Mouse (Mus musculus) spleen, postnatal 36 days (tissue): Measurements from ENCODE around the gene Armc3.
A peak's percentile ranks its signal among the peaks of the same experiment; 100 is the strongest.
"Not testable (repeated sequence)": the region's sequence is repeated elsewhere in the genome, so short reads cannot be mapped to it uniquely, and the experiment has no call there.

Experiments used
- DNase-seq, 2 experiments: peaks; one replicate each; pipeline ENCODE4 v3.0.0; 2022; ENCODE audit warnings: low spot score in 2 of 2, mixed read lengths in 1 of 2

Gene Armc3

DNA sequence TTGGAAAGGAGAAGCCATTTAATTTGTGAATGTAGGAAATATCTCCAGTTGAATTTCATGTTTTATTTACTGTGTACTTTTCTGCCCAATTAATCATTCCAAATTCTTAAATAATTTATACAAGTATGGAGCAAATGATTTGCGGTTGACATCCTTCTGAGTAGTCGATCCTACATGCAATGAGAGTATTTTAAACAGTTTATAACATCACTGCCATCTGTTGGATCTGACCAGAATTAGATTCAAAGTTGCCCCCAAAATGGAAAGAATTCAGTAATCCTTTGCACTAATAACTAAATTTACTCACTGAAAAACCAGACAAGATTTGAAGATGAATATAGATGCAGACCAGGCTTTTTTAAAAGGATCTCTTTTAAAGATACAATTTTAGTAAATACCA, 75.5 kb downstream of the Armc3 start:
- no peak for DNase-seq

DNA sequence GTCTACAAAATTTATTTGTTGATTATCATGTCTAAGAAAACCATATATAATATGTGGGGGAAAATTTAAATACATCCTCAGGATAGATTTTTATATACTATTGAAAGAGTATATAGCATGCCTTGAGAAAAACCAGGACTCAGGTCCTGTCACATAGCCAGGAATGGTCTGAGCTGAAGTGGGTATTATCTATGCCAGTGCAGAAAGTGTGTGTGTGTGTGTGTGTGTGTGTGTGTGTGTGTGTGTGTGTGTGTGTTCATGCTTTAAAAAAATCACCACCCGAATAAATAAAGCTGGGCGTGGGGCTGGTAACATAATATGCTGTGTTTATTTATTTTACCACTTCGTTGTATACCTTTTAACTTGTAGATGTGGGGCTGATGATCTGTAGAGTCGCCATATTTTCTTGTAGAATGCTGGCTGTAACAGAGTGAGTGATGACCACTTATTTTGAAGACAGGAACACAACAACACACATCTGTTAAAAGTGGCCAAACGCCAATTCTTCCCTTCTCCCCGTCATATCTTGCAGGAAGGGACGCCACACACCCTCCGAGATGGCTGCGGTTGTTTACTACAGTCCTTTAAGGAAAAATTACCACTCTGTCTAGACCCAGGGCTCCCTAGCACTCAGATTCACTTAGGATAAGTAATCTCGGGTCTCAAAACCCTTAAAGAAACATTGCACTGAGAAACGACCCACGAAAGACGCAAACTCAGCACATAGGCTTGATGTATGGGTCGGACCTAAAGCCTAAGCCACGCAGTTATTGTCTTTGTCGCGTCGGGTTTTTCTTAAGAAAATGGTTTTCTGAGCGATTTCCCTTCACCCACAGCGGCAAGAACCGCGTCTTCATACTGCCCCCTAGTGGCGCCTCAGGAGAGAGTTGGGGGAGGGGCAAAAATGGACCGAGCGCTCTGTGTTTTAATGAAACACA, 76.8 kb downstream of the Armc3 start:
- peak; percentile 61 to 72 for DNase-seq

DNA sequence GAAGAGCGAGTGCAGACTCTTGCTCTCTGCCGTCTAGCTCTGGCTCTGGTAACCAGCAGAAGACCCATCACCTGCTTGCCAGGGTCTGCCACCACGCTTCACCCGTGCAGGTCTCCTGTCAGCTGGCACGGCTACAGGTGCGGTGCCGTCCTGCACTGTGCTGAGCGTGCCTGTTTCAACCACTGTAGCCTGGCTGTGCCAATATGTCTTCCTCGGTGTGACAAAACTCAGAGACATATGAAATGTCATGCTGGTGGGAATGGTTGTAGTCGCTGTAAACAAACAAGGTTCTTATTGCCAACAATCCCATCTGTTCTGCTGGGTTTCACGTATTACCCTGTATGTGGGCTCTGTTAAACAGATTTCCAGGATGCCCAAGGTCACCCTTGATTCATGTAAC, 81.2 kb downstream of the Armc3 start:
- DNase-seq, result no peak

DNA sequence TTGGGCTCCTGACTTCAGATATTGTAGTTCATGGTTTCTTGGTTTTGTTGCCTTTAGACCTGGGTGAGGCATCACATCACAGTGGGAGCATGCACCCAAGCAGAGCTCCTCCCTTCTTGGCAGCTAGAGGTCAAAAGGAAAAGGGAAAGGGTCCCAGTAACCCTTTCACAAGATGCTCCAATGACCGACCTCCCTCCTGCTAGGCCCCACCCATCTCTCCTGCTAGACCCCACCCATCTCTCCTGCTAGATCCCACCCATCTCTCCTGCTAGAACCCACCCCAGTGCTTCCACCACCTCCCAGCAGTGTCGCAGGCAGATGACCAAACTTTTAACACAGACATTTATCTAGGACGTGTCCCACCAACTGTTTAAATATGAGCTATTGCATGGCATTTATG, 93.3 kb downstream of the Armc3 start:
- DNase-seq, result no peak

DNA sequence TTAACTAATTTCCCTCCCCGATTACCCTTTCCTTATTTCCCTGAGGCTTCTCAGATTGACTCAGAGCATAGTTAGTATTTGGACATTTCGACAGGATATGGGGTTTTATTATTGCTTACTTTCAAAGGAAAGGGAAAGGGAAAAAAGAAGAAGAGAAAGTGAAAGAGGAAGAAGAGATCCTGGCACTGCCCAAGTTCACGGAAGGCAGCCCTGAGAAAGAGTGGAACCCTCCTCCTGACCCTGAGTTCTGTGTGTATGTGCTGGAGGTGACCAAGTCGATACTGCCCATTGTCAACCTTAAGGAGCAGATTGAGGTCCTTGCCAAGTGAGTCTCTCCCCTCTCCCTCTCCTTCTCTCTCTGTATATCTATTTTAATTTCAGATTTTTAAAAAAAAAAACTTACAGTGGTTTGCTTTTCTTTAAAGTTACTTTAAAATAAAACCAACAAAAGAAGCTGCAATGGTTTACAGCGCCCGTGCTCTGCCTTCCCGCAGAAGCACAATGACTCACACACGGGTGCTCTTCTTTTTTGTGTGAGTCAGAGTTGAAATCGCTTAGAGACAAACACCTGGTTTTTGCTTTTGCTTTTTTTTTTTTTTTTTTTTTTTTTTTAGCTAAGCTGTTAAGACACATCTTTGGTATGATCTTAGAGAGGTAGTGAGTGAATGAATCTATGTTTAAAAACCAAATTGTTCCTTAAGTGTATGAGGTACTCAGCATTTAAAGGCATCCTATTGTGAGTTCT, 101.4 kb downstream of the Armc3 start:
- DNase-seq, result peak in 1 of 2 experiments; percentile 20

DNA sequence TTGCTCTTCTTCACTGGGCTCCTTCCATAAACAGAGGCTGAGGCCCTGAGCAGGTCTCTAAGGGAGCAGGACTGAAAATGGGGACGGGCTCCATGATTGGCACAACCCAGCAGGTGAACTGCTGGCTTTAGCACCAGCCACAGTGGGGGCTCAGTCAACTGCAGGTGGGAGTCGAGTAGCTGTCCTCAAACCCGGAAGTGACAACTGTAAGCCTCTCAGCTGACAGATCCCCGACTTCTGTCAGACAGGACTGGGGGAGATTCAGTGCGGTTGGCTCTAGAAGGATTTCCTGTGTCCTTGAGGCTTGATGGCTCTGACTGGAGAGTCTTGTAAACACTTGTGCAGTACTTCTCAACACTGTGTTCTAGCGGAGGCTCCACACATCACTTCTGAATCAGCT, 102.1 kb downstream of the Armc3 start:
- peak; percentile 48 to 52 for DNase-seq

DNA sequence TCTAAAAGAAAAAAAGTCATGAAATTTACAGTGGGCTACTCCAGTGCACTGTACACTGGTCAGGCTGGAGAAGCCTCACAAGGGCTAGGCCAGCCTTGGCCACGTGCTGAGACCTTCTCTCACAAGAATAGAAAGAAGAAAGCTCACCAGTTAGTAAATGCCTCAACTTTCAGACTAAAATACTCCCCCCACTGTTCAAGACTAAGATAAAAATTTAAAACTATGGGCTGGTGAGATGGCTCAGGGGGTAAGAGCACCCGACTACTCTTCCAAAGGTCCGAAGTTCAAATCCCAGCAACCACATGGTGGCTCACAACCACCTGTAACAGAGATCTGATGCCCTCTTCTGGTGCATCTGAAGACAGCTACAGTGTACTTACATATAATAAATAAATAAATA, 104.0 kb downstream of the Armc3 start:
- DNase-seq, result not testable (repeated sequence)

DNA sequence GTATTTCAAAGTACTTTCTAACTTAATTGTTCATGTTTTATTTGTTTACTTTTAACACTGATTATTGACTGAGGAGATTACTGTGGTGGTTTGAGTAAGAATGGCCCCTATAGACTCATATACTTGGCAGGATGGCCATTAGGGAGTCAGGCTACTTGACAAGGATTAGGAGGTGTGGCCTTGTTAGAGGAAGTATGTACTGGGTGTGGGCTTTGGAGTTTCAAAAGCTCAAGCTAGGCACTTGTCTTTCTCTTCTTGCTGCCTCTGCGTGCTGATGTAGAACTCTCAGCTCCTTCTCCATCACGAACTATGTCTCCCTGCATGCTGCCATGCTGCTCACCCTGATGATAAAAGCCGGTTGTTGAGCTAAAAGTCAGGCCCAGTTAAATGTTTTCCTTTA, 111.4 kb downstream of the Armc3 start:
- DNase-seq, result no peak

DNA sequence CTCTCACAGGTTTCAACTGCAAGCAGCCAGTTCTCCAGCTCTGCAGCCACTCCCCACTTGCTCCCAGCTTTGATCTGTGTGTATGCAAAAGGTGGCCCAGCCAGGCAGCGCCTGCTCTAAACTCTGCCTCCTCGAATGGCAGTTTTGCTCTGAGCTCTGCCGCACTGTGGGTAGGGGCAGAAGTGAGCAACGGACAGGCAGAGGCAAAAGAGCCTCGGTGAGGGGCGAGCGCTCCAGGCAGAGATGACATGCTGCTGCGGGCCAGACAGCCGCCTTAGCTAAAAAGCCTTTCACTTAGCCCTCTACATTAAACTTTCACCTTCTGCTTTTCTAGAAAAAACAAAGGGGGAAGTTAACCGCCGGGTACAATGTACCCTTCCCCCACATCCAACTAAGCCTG, 117.0 kb downstream of the Armc3 start:
- no peak for DNase-seq

DNA sequence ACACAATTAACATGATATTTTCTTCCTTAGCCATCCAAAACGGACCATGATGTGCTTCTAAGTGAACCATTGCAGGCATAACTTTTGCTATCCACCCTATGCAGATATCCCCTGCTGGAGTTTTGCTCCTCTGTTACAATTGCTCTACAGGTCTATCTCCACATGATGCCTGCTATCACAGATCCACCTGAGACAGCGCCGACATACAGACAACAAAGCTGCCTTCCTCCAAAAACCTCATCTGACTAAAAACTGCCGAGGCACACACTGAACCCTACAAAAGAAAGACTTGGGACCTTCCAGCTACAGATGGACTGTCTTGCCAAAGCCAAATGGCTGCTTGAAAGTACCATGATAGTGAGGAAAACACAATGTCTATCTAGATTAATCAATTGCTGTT, 117.6 kb downstream of the Armc3 start:
- DNase-seq, result no peak

DNA sequence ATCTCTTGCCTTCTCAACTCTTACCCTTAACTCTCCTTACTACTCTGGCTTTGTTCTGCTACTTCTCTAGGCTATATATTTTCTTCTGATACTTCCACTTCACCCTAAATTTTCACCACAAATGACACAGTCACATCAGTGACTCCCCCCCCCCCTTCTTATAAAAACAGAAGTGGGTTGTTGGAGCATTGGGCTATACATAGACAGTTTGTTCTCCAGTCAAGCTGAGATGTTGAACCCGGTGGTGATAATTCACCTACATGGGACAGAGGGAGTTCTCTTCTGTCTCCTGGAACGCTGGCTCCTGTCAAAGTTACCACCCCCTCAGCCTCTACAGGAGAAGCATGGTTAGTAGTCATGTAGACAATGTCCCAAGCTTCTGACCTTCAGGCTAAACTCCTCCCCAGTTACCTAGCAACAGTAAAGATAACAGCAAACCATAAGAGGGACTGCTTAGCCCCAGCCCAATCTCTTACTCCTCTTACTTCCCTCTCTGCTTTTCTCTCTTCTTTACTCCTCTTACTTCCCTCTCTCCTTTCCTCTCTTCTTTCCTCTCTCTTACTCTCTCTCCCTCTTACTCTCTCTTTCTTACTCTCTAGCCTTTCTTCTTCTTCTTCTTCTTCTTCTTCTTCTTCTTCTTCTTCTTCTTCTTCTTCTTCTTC, 118.2 kb downstream of the Armc3 start:
- DNase-seq, result not testable (repeated sequence)

DNA sequence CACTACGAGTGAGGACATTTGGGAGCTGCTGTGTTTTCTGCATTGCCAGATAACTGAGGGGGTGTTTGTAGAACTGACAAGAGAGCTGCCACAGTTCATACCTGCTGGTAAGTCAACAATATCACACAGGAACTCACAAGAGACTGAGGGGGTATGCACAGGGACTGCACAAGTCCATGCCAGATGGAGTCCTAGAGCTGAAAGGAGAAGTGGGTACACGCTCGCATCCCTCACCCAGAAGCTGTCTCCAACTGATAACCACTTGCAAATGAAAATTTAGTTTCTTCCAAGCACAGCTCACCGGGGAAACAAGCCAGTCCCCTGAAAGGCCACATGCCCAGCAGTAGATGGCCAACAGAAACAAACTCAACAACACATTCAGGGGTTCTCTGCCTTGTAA, 119.4 kb downstream of the Armc3 start:
- DNase-seq, result no peak

DNA sequence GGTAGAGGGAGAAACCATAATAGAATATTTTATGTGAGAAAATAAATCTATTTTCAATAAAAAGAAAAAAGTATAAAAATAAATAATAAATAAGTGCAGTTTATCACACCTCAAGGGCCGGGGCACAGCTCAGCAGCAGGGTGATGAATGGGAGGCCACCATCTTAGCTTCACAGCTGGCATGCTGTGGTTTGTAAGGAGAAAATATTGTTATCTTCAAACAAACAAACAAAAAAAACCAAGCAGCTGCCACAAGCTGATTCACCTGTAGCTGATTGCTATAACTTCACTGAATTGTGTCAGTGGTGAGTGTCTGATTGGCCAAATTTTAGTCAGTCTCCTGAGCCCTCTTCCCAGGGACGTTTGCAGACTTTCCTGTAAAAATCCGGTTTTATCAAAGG, 120.2 kb downstream of the Armc3 start:
- no peak for DNase-seq

DNA sequence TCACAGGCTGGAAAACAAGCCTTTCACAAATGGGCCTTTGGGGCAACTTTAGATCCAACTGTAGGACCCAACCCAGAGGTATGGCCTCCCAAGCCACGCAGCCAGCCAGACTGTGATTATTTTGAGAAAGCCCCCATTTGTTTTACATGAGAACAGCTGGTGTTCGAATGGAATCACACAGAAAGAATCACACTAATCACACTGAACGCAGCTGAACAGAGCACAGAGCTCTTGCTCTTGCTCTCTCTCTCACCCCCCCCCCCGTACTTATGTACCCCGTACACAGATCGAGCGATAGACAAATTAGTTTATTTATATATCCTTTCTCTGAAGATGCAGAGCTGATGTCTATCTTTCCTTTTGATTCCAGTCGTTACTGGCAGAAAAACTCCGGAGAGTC, 123.3 kb downstream of the Armc3 start:
- no peak for DNase-seq

DNA sequence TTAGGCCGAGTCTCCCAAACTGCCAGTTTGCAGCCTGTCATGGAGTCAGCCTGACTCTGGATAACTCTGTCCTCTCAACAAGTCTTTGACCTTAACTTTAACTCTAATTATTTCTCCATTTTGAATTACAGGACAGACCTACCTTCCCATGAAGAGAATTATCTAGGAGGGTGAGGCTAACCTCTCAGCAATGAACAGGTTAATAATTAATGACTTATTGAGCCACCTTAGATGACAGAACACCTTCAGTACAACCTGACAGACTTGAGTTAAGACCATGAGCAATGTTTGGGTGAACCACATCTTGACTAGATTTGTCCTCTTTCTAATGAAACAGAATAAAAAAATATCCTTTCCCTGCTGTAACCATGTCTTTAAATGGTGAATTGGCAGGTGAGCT, 127.3 kb downstream of the Armc3 start:
- no peak for DNase-seq

DNA sequence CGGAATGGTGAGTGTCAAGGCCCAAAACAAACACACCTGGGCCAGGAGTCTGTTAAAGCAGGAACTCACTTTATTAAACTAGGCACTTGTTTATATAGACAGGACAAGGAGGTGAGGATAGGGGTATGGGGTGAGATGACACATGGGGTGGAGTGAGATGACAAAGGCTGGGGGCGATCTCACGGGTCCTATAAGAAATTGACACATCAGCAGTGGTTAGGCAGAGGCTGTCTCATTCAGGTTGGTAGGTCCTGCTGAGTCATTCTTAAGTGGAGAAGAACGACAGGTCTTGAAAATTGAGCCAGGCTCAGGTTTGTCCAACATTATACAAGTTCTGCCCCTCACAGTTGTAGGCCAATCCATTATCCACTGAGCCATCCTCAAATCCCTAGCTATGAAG, 128.7 kb downstream of the Armc3 start:
- no peak for DNase-seq

DNA sequence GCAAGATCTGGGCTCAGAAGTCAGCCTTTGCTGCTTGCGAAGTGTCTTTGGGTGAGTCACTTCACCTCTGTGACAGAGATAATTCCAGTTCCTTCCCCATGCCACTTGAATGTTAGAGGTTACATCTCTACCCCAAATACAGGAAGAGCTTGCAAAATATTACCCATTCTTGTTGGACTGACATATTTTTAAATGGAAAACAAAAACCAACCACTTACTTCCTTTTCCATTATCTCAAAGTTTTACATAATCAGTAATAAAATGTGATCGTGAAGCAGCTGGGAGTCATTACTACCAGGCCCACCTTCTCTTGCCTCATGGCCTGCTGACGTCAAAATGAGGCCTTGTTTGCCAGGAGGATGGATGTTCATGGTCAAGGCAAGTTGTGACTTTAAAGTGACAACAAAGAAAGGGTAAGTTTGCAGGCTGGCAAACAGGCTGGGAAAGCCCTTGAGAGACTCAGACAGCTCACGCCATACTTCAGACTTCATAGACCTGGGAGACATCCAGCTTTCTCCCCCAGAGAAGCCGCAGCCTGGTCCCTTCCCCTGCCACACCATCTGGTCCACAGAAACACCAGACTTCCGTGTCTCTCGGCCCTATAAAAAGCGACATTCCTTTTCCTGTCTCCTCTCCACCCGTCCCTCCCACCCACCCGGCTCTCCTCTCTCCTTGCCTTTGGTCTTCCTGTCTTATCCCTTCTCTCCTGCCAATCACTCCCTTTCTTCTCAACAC, 145.0 kb downstream of the Armc3 start:
- no peak for DNase-seq

DNA sequence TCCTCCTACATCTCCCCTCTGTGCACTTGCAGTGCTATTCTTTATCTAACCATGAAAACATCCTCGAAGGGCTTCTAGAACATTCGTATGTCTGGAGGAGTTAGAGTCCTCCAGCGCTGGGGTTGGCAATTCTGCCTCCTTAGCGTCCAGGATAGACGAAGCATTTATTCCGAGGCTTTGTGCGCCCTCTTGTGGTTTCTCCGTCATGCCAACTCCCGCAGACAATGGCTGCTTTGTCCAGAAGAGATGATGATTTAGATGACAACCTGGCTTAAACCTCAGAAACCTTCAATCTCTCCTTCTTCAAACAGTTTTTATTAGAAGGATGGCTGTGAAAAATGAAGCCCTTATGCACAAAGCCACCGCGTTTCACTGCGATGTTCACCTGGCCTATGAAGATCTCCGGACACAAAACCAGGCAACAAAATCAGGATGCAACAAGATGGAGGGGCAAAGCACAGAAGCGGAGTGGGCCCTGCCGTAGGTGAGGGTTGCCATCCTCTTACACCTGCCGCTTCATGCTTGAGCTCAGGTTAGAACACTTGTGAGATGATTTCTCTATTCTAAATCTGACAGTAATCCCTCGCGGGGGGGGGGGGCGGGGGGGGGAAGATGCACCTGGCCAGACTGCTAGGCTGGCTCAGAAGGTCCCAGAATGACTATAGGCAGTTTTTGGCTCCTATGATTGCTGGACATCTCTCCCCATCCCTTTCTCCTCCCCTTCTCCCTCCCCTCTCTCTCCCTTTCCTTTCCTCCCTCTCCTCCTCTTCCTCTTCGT, 145.7 kb downstream of the Armc3 start:
- DNase-seq, result peak; percentile 69 to 73

DNA sequence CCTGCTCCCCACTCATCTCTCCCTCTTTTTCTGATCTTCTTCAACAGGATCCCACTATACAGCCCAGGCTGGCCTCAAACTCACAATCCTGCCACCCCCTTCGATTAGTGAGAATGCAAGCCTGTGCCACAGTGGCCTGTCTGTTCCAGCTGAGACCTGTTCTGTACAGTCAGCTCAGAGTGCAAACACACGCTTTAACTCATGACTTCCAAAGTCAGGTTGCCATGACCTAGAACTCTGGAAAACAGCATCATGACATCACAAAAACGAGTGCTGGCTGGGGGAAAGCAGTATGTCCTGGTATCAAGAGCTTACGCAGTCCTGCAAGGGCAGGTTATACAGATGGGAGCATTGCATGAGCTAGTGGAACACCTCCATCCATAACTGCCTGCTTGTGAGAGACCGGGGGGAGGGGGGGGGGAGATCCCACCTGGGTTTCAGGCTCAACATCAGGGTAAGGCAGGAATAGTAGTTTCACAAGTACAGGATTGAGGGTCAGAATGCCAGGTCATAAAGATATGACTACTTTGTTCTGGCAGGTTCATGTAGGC, 146.4 kb downstream of the Armc3 start:
- DNase-seq, result no peak

DNA sequence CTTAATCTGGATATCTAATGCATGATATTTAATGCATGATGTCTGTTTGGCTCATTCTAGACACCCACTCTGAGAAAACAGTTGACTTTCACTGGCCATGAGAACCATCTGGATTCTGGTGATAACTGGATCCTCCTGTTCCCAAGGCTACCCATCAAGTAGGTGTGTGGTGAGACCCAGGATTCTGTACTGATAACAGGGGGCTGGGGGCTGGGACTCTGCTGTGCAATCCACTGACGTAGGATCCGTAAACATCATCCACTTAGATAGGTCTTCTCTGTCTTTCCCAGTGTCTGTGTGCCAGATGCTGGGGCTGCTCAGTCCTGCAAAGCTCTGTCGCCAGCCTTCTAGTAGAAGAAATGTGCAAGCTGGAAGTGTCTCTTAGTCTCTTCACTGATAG, 149.4 kb downstream of the Armc3 start:
- DNase-seq, result no peak

DNA sequence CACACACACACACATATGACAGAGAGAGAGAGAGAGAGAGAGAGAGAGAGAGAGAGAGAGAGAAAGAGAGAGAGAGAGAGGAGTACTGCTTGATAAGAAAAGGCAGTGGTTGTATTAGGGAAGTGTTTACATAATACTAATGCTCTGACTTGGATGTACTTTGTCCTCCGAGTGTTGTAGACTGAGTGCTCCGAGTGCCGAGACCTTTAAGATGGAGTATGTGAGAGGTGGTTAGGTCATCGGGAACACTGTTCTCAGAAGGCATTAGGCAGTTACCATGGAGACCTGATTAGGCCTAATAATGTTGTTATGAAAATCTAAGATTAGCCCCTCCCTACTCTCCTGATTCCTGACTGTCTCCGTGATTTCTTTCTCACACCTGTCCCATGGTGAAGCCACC, 151.1 kb downstream of the Armc3 start:
- no peak for DNase-seq
